Mouse (Mus musculus): ENCODE results near the gene BC004004.
"Not testable (repeated sequence)": the region's sequence is repeated elsewhere in the genome, so short reads cannot be mapped to it uniquely, and the experiment has no call there.

Gene BC004004

DNA sequence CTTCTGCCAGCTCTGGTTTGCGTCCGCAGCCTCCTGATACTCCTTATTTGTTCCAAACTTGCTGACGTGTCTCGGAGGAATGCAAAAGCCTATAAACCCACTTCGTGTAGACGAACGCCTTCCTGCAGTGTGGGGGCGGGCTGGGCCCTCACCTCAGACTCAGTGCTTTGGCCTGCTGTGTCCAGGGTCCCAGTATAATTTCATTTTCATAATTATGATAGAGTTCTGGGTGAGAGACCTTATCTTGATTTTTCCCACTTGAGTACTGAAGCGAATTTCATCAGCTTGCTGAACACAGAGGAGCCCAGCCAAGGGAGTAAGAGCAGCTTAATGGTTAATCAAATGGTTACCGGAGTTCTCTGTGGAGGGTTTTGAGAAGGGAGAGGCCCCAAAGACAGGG is 28.7 kb downstream of the BC004004 start:
- no peak for DNase-seq (ENCODE audit: low read depth in 1 of 2, low spot score in 2 of 2)

- DNase-seq (ENCODE audit: low read depth in 1 of 2, low spot score in 2 of 2): no peak
Observed at GRCm38 (mm10) chr17:29297813-29298212, 29.2 kb downstream of the BC004004 start.

- no peak for DNase-seq (ENCODE audit: low read depth in 1 of 2, low spot score in 2 of 2)
Observed at GRCm38 (mm10) chr17:29299282-29299681, 30.7 kb downstream of the BC004004 start.

GRCm38 (mm10) chr17:29300926-29301325 is 32.3 kb downstream of the BC004004 start:
- no peak for DNase-seq (ENCODE audit: low read depth in 1 of 2, low spot score in 2 of 2)

- no peak for DNase-seq (ENCODE audit: low read depth in 1 of 2, low spot score in 2 of 2)
Observed at GRCm38 (mm10) chr17:29301421-29301820, 32.8 kb downstream of the BC004004 start.

GRCm38 (mm10) chr17:29302149-29302548 is 33.6 kb downstream of the BC004004 start:
- DNase-seq (ENCODE audit: low read depth in 1 of 2, low spot score in 2 of 2): no peak

DNA sequence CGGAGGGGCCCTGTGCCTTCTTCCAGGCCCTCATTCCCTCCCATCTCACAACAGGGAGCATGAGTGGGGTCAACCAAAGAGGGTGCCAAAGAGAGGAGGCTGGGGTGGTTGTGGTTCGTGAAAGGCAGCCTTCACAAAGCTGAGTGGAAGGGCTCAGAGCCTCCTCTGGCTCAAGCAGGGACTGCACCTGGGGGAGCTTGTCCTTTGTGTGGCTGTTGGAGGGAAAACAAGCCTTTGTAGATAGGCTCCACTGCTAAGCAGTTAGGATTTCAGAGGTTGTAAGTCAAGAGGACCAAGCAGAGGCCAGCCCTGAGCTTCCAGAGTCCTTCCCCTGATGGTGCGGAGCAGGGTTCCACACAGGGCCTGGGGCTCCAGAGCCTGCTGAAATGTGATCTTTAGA is 34.5 kb downstream of the BC004004 start:
- no peak for DNase-seq (ENCODE audit: low read depth in 1 of 2, low spot score in 2 of 2)

GRCm38 (mm10) chr17:29303856-29304255 is 35.3 kb downstream of the BC004004 start:
- no peak for DNase-seq (ENCODE audit: low read depth in 1 of 2, low spot score in 2 of 2)

GRCm38 (mm10) chr17:29304376-29305057 is 35.9 kb downstream of the BC004004 start:
- no peak for DNase-seq (ENCODE audit: low read depth in 1 of 2, low spot score in 2 of 2)

DNA sequence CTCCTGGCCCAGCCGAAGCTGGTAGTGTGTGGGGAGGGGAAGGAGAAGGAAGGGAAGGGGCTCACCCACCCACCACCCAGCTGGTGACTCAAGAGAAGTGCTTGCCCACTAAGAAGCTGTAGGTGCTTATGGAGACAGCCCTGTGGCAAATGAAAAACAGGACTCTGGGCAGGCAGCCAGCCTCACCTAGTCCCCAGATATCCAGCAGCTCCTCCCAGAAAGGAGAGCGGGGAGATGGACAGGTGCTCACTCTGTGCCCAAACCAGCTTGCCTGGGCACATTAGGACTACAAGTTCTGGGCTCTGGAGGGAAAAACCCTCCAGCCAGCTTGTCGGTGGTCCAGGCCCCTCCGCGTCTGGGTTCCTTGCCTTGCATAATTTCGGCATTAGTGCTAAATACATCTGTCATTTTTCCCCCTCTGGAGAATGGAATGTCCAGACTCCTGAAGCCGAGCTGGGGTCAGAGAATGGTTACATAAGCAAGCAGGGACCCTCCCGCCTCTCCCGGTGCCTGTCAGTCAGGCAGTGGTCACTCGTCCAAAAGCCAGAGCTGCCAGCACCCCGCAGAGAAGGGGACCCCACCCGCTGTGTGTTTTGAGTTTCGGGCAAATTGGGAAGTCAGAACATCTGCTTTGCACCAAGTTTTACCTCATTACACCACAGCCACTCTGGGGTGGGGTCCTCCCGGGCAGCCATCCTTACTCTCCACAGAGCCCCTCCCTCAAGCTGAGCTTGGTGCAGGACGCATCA is 36.6 kb downstream of the BC004004 start:
- DNase-seq (ENCODE audit: low read depth in 1 of 2, low spot score in 2 of 2): no peak

DNA sequence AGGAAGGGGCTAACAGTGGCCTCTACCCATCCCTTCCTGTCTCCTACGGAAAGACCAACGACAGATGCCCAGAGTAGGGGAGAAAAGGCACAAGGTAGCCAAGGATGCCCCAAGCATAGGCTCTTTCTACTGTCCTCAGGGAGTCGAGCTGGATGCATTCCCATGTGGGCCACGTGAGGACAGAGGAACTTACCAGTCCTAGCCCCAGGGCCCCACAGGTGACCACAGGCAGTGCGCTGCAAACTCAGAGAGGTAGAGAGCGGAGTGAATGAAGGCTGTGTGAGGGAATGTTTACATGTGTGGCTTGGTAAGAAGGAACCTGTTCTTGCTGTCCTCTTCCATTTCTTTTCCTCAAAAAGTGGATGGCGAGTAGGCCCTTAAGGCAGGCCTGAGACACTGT is 37.3 kb downstream of the BC004004 start:
- no peak for DNase-seq (ENCODE audit: low read depth in 1 of 2, low spot score in 2 of 2)

DNA sequence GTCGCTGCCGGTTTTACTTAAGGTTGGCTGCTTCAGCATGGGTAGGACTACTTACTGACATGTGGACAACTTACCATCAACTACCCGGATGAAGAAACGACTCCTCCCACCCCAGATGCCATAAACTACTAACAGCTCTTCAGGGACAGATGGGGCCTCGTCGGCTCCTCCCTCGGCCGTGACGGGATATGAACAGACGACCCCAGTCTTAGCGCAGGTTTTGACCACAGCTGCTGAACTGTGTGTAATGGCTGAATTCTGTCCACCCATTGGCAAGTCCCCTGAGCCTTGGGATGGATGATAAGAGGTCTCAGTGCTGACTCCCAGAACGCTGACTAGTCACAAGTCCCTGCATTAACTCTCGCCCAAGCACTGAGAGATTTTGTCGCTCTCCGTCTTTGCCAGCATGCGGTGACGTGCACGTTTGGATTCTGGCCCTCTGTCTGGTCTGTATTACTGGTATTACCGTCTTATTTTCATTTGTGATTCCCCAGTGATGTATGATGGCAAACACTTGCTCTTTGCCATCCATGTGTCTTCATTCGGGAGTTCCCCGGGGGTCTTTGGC is 41.6 kb downstream of the BC004004 start:
- DNase-seq (ENCODE audit: low read depth in 1 of 2, low spot score in 2 of 2): no peak

GRCm38 (mm10) chr17:29311602-29312001 is 43.0 kb downstream of the BC004004 start:
- DNase-seq (ENCODE audit: low read depth in 1 of 2, low spot score in 2 of 2): no peak

DNA sequence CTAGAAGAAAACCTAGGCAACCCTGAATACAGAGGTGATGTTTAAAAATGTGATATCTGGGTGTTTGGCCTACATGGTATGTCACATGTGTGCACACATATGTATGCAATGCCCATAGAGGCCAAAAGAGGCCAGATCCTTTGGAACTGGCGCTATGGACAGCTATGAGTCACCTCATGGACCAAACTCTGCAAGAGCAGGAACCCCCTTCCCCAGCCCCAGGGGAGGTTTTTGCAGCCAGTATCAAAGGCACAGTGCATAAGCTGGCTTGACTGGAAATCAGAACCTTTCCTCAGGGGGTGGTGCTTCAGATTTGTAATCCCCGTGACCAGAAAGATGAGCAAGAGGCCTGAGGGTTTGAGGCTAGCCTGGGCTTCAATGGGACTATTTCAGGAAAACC is 43.5 kb downstream of the BC004004 start:
- DNase-seq (ENCODE audit: low read depth in 1 of 2, low spot score in 2 of 2): no peak

DNA sequence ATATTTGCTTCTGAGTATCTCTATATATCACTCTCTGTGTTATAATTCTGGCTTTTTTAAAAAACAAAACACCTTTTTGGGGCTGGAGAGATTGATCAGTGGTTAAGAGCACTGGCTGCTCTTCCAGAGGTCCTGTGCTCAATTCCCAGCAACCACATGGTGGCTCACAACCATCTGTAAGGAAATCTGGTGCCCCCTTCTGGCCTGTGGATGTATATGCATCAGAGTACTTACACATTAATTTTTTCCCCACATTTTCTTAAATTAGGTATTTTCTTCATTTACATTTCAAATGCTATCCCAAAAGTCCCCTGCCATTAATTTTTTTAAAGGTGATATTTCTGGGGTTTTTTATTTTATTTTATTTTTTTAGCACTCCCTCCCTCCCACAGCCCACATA is 44.7 kb downstream of the BC004004 start:
- DNase-seq (ENCODE audit: low read depth in 1 of 2, low spot score in 2 of 2): no peak

DNA sequence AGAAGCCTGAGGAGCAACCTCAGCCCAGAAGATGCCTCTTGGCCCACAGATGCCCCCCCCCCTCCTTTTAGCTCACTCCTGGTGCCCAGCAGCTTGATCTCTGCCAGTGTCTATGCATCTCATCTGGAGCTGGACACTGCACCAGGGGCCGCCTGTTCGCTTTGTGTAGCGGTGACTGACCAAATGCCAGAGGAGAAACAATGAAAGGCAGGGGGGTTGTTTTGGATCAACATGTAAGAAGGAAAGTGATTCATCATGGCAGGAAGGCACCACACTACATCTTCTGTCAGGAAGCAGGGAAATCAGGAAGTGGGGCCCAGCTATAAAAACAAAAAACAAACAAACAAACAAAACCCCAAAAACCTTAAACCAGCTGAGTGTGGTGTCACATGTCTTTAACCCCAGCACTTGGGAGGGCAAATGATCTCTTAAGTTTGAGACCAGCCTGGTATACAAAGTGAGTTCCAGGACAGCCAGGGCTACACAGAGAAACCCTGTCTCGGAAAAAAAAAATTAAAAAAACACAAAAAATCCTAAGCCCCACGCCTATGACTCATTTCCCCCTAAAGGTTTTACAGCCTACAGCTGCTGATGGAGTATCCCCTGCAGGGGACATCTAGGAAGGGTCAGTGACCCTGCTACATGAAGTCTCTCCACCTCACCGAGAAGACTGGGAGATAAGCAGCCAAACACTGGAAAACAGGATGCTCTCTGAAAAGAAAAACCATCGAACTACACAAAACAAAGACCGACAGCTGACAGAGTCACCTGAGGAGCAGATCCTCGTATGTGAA is 47.3 kb downstream of the BC004004 start:
- DNase-seq (ENCODE audit: low read depth in 1 of 2, low spot score in 2 of 2): no peak

DNA sequence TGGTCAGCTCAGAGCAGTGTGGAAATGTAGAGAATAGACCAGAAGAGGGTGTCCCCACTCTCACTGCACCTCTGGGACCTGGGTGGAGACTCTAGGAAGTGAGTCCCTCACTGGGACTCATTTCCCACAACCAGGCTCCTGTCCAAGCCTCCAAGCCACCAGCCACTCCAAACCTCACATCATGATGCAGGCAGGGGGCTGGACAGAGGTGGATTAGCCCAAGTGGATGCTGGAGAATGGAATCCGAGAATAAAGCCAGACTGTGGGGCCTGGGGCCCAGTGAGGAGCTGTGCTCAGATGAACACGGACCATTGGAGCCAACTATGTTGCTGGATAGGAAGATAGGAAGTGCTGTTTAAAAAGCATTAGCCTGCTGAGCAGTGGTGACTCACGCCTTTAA is 48.3 kb downstream of the BC004004 start:
- DNase-seq (ENCODE audit: low read depth in 1 of 2, low spot score in 2 of 2): no peak

GRCm38 (mm10) chr17:29317380-29317779 is 48.8 kb downstream of the BC004004 start, which contains the start of gene Pi16:
TSS of gene Pi16 (plus strand) at chr17:29317680.
- not testable (repeated sequence) for DNase-seq (ENCODE audit: low read depth in 1 of 2, low spot score in 2 of 2)

GRCm38 (mm10) chr17:29318731-29319250 is 50.2 kb downstream of the BC004004 start:
- peak; percentile 41 to 42 for DNase-seq (ENCODE audit: low read depth in 1 of 2, low spot score in 2 of 2)

- no peak for DNase-seq (ENCODE audit: low read depth in 1 of 2, low spot score in 2 of 2)
Observed at GRCm38 (mm10) chr17:29319476-29319875, 50.9 kb downstream of the BC004004 start.

Data from monocyte, adult 2 months (primary cell).